Mouse (Mus musculus): Measurements from ENCODE around the gene Rgl1. TPM values are rescaled to one million over a fixed set of nuclear protein-coding genes. Genes with fewer than 3 reads are reported as not detected.

Gene Rgl1
- polyA plus RNA-seq, 1 experiment from 2014 or later: 26.3 TPM

- DNase-seq (ENCODE audit: low spot score): no peak
- no peaks in the 10 kb centered on the region for H3K27me3 ChIP-seq (replicated peaks; ENCODE audit: control insufficient read depth, insufficient read depth, low read length)
- no peaks in the 10 kb centered on the region for H3K9me3 ChIP-seq (ENCODE audit: control insufficient read depth, low read length)
- no peak overlapping the region for H3K4me3 ChIP-seq (ENCODE audit: low read depth, low read length)
- H3K36me3 ChIP-seq (ENCODE audit: control insufficient read depth, insufficient read depth, low read length): no peaks in the 10 kb centered on the region; the same call in 1 of the 2 replicates
- H3K4me1 ChIP-seq (replicated peaks; ENCODE audit: control insufficient read depth, insufficient read depth, low read length): no peaks in the 10 kb centered on the region
- H3K4me2 ChIP-seq: no peak overlapping the region
- no peak for ATAC-seq (replicated peaks; ENCODE audit: low FRiP score)
- no peak overlapping the region for H3K27ac ChIP-seq (ENCODE audit: low read depth, low read length)
- 82% methylated on average over 4 of the region's 4 CpGs for WGBS
- H3K9ac ChIP-seq (ENCODE audit: low read depth, low read length): no peak overlapping the region
Observed at GRCm38 (mm10) chr1:152517057-152517570, 249.0 kb downstream of the Rgl1 start.

GRCm38 (mm10) chr1:152514256-152514655, 251.9 kb downstream of the Rgl1 start:
- WGBS: 64% methylated on average over 4 of the region's 4 CpGs
- no peak for DNase-seq (ENCODE audit: low spot score)
- Histone ChIP-seq H3K4me1 (replicated peaks; ENCODE audit: control insufficient read depth, insufficient read depth, low read length) (no peaks in the 10 kb centered on the region), H3K9ac (ENCODE audit: low read depth, low read length) (no peak overlapping the region), H3K9me3 (ENCODE audit: control insufficient read depth, low read length) (no peaks in the 10 kb centered on the region), H3K27me3 (replicated peaks; ENCODE audit: control insufficient read depth, insufficient read depth, low read length) (no peaks in the 10 kb centered on the region), H3K4me3 (ENCODE audit: low read depth, low read length) (no peak overlapping the region), H3K4me2 (no peak overlapping the region), H3K27ac (ENCODE audit: low read depth, low read length) (no peak overlapping the region), H3K36me3 (ENCODE audit: control insufficient read depth, insufficient read depth, low read length) (no peaks in the 10 kb centered on the region; the same call in 1 of the 2 replicates)
- no peak for ATAC-seq (replicated peaks; ENCODE audit: low FRiP score)

- Histone ChIP-seq H3K4me2 (no peak overlapping the region), H3K27me3 (replicated peaks; ENCODE audit: control insufficient read depth, insufficient read depth, low read length) (no peaks in the 10 kb centered on the region), H3K4me3 (ENCODE audit: low read depth, low read length) (no peak overlapping the region), H3K36me3 (ENCODE audit: control insufficient read depth, insufficient read depth, low read length) (no peaks in the 10 kb centered on the region), H3K4me1 (replicated peaks; ENCODE audit: control insufficient read depth, insufficient read depth, low read length) (no peaks in the 10 kb centered on the region), H3K27ac (ENCODE audit: low read depth, low read length) (no peak overlapping the region), H3K9me3 (ENCODE audit: control insufficient read depth, low read length) (no peaks in the 10 kb centered on the region), H3K9ac (ENCODE audit: low read depth, low read length) (no peak overlapping the region)
- DNase-seq (ENCODE audit: low spot score) (no peak), ATAC-seq (replicated peaks; ENCODE audit: low FRiP score) (0 out of 2 replicates have a peak, but pooled peaks have one; percentile 34)
- 71% methylated on average over 4 of the region's 4 CpGs for WGBS
Observed at GRCm38 (mm10) chr1:152511237-152511636, 254.9 kb downstream of the Rgl1 start.

DNA sequence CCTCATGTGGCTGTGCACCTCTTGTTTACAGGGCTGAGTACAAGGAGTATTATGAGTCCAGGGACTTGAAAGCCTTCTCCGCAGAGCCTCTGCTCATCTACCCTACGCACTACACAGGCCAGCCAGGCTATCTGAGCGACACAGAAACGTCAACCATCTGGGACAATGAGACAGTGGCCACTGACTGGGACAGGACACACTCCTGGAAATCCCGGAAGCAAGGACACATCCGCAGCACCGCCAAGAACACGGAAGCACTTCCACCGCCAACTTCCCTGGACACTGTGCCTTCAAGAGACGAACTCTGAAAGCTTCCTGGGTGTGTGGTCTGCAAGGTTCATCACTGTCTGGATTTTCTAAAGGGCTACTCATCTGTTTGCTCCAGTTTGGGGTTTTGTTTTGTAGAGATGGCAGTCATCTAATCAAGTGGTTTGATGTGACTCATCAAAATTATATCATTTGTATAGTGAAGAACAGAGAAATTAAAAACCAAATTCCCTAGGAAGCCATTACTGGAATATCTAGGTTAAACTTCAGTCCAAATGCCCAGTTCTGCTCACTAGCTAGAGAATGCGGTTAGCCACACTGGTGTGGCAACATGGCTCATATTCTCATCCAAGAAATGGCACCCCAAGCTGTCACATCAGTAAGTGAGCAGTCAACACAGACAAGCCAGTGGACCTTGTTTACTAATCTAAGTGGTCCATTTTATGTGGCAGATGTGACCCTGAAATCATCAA, 257.5 kb downstream of the Rgl1 start:
- H3K36me3 ChIP-seq (ENCODE audit: control insufficient read depth, insufficient read depth, low read length): no peaks in the 10 kb centered on the region

GRCm38 (mm10) chr1:152506726-152507125, 259.4 kb downstream of the Rgl1 start:
- H3K9ac ChIP-seq (ENCODE audit: low read depth, low read length): no peak overlapping the region
- H3K4me2 ChIP-seq: no peak overlapping the region
- H3K4me1 ChIP-seq (replicated peaks; ENCODE audit: control insufficient read depth, insufficient read depth, low read length): no peaks in the 10 kb centered on the region
- H3K27me3 ChIP-seq (replicated peaks; ENCODE audit: control insufficient read depth, insufficient read depth, low read length): no peaks in the 10 kb centered on the region
- no peak overlapping the region for H3K27ac ChIP-seq (ENCODE audit: low read depth, low read length)
- no peak for ATAC-seq (replicated peaks; ENCODE audit: low FRiP score)
- DNase-seq (ENCODE audit: low spot score): no peak
- H3K4me3 ChIP-seq (ENCODE audit: low read depth, low read length): no peak overlapping the region
- 90% methylated on average over 7 of the region's 7 CpGs for WGBS
- H3K9me3 ChIP-seq (ENCODE audit: control insufficient read depth, low read length): no peaks in the 10 kb centered on the region
- no peaks in the 10 kb centered on the region for H3K36me3 ChIP-seq (ENCODE audit: control insufficient read depth, insufficient read depth, low read length)

More for the DNA sequence above, 257.5 kb downstream of the Rgl1 start:
- ATAC-seq (replicated peaks; ENCODE audit: low FRiP score) (no peak), DNase-seq (ENCODE audit: low spot score) (no peak)
- H3K27ac ChIP-seq (ENCODE audit: low read depth, low read length): no peak overlapping the region
- H3K9ac ChIP-seq (ENCODE audit: low read depth, low read length): no peak overlapping the region
- WGBS: 88% methylated on average over 11 of the region's 11 CpGs
- no peaks in the 10 kb centered on the region for H3K9me3 ChIP-seq (ENCODE audit: control insufficient read depth, low read length)
- H3K4me1 ChIP-seq (replicated peaks; ENCODE audit: control insufficient read depth, insufficient read depth, low read length): no peaks in the 10 kb centered on the region
- no peaks in the 10 kb centered on the region for H3K27me3 ChIP-seq (replicated peaks; ENCODE audit: control insufficient read depth, insufficient read depth, low read length)
- no peak overlapping the region for H3K4me3 ChIP-seq (ENCODE audit: low read depth, low read length)
- no peak overlapping the region for H3K4me2 ChIP-seq

GRCm38 (mm10) chr1:152506175-152506574, 260.0 kb downstream of the Rgl1 start:
- H3K9ac ChIP-seq (ENCODE audit: low read depth, low read length): no peak overlapping the region
- DNase-seq (ENCODE audit: low spot score) (no peak), ATAC-seq (replicated peaks; ENCODE audit: low FRiP score) (no peak)
- no peaks in the 10 kb centered on the region for H3K27me3 ChIP-seq (replicated peaks; ENCODE audit: control insufficient read depth, insufficient read depth, low read length)
- no peaks in the 10 kb centered on the region for H3K4me1 ChIP-seq (replicated peaks; ENCODE audit: control insufficient read depth, insufficient read depth, low read length)
- H3K9me3 ChIP-seq (ENCODE audit: control insufficient read depth, low read length): no peaks in the 10 kb centered on the region
- H3K4me2 ChIP-seq: no peak overlapping the region
- H3K36me3 ChIP-seq (ENCODE audit: control insufficient read depth, insufficient read depth, low read length): no peaks in the 10 kb centered on the region
- no peak overlapping the region for H3K4me3 ChIP-seq (ENCODE audit: low read depth, low read length)
- H3K27ac ChIP-seq (ENCODE audit: low read depth, low read length): no peak overlapping the region
- 85% methylated on average over 5 of the region's 5 CpGs for WGBS

DNA sequence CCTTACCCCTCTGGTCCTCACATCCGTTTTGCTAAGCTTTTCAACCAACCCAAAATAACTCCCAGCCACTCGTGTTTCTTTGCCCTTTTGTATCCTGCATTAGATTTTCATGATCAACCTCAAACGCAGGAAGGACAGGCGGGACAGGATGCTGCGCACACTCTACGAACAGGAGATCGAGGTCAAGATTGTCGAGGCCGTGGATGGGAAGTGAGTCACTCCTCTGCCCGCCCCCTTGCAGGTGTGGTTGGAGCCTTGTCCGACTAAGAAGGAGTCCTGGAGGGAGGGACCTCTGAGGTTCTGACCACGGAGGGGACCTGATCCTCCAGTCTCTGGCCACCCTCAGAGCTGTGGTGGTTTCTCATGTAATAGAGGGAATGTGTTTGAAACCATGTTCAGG, 266.3 kb downstream of the Rgl1 start:
- H3K4me2 ChIP-seq: no peak overlapping the region
- H3K9ac ChIP-seq (ENCODE audit: low read depth, low read length): no peak overlapping the region
- H3K4me3 ChIP-seq (ENCODE audit: low read depth, low read length): no peak overlapping the region
- no peaks in the 10 kb centered on the region for H3K4me1 ChIP-seq (replicated peaks; ENCODE audit: control insufficient read depth, insufficient read depth, low read length)
- no peaks in the 10 kb centered on the region for H3K27me3 ChIP-seq (replicated peaks; ENCODE audit: control insufficient read depth, insufficient read depth, low read length)
- ATAC-seq (replicated peaks; ENCODE audit: low FRiP score) (no peak), DNase-seq (ENCODE audit: low spot score) (no peak)
- no peaks in the 10 kb centered on the region for H3K36me3 ChIP-seq (ENCODE audit: control insufficient read depth, insufficient read depth, low read length)
- 57% methylated on average over 12 of the region's 12 CpGs for WGBS
- no peak overlapping the region for H3K27ac ChIP-seq (ENCODE audit: low read depth, low read length)
- no peaks in the 10 kb centered on the region for H3K9me3 ChIP-seq (ENCODE audit: control insufficient read depth, low read length)

GRCm38 (mm10) chr1:152497581-152497980, 268.6 kb downstream of the Rgl1 start:
- H3K27ac ChIP-seq (ENCODE audit: low read depth, low read length): no peak overlapping the region
- H3K9ac ChIP-seq (ENCODE audit: low read depth, low read length): no peak overlapping the region
- H3K4me2 ChIP-seq: peak overlapping the region; percentile 9; the same call in 1 of the 2 replicates
- WGBS: 56% methylated on average over 11 of the region's 11 CpGs
- no peaks in the 10 kb centered on the region for H3K4me1 ChIP-seq (replicated peaks; ENCODE audit: control insufficient read depth, insufficient read depth, low read length)
- DNase-seq (ENCODE audit: low spot score) (no peak), ATAC-seq (replicated peaks; ENCODE audit: low FRiP score) (no peak)
- no peaks in the 10 kb centered on the region; the same call in 1 of the 2 replicates for H3K27me3 ChIP-seq (replicated peaks; ENCODE audit: control insufficient read depth, insufficient read depth, low read length)
- H3K9me3 ChIP-seq (ENCODE audit: control insufficient read depth, low read length): no peaks in the 10 kb centered on the region
- no peak overlapping the region for H3K4me3 ChIP-seq (ENCODE audit: low read depth, low read length)
- H3K36me3 ChIP-seq (ENCODE audit: control insufficient read depth, insufficient read depth, low read length): no peaks in the 10 kb centered on the region

DNA sequence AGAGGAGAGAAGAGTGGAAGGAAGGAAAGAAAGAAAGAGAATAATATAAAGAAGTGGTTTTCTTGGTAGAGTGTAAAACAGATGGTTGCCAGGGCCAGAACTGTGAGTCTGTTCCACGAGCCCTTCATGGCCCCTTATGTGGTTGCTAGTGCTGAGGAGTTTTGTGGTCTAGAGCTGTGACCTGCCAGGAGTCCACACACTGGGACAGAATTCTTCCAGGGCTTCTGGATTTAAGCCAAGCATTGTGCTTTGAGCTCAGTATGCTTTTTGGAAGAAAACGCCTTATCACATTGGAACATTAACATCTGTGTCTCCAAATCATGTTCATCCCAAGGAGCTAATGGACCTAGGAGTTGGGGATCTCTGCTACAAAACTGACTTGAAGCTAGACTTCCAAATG, 269.3 kb downstream of the Rgl1 start:
- Histone ChIP-seq H3K4me1 (replicated peaks; ENCODE audit: control insufficient read depth, insufficient read depth, low read length) (no peaks in the 10 kb centered on the region), H3K36me3 (ENCODE audit: control insufficient read depth, insufficient read depth, low read length) (no peaks in the 10 kb centered on the region), H3K9ac (ENCODE audit: low read depth, low read length) (no peak overlapping the region), H3K27me3 (replicated peaks; ENCODE audit: control insufficient read depth, insufficient read depth, low read length) (no peaks in the 10 kb centered on the region; the same call in 1 of the 2 replicates), H3K4me2 (no peak overlapping the region), H3K9me3 (ENCODE audit: control insufficient read depth, low read length) (no peaks in the 10 kb centered on the region), H3K27ac (ENCODE audit: low read depth, low read length) (no peak overlapping the region), H3K4me3 (ENCODE audit: low read depth, low read length) (no peak overlapping the region)
- ATAC-seq (replicated peaks; ENCODE audit: low FRiP score): no peak
- no peak for DNase-seq (ENCODE audit: low spot score)
- 76% methylated on average over 2 of the region's 2 CpGs for WGBS
